Mouse (Mus musculus) testis, adult 2 months (tissue): ENCODE results near the gene Cenpm. TPM values are rescaled to one million over a fixed set of nuclear protein-coding genes. Genes with fewer than 3 reads are reported as not detected.

Experiments used
- H3K27ac ChIP-seq: fragments of 200-500 bp; 2 replicates; pipeline ENCODE4 v1.5.1; 2012; ENCODE audit warnings: low read depth, low read length; ENCODE audit not compliant: control insufficient read depth, insufficient read depth
- H3K27me3 ChIP-seq: fragments of 200-500 bp; 2 replicates; pipeline ENCODE4 v1.6.1; 2012; ENCODE audit warnings: mild to moderate bottlenecking, low read length, moderate library complexity; ENCODE audit not compliant: control insufficient read depth, insufficient read depth
- H3K36me3 ChIP-seq: fragments of 200-500 bp; 2 replicates; pipeline ENCODE4 v1.6.1; 2012; ENCODE audit warnings: mild to moderate bottlenecking, low read length; ENCODE audit not compliant: control insufficient read depth, insufficient read depth
- H3K4me1 ChIP-seq: fragments of 200-500 bp; 2 replicates; pipeline ENCODE4 v1.6.1; 2012; ENCODE audit warnings: low read length; ENCODE audit not compliant: control insufficient read depth, insufficient read depth
- H3K4me3 ChIP-seq: fragments of 200-500 bp; 2 replicates; pipeline ENCODE4 v1.5.1; 2012; ENCODE audit warnings: low read depth, mild to moderate bottlenecking, low read length, moderate library complexity, mixed read lengths; ENCODE audit not compliant: control insufficient read depth
- CTCF ChIP-seq: fragments of 200-500 bp; IDR thresholded peaks from 2 replicates; pipeline ENCODE4 v1.5.1; 2012; ENCODE audit warnings: low read depth, mild to moderate bottlenecking, inconsistent platforms, low read length, moderate library complexity; ENCODE audit not compliant: control insufficient read depth, insufficient read depth, insufficient replicate concordance
- POLR2A ChIP-seq: fragments of 200-500 bp; IDR thresholded peaks from 2 replicates; pipeline ENCODE4 v1.6.1; 2012; ENCODE audit warnings: low read depth, mild to moderate bottlenecking, inconsistent platforms, low read length, moderate library complexity; ENCODE audit not compliant: control insufficient read depth
- polyA plus RNA-seq: library from polyadenylated mRNA; depleted of rRNA; stranded (reverse); fragments of >200 nt; gene quantifications from 2 replicates; pipeline ENCODE4 v1.2.3, GENCODE M21; 2012

Cenpm gene
- polyA plus RNA-seq, 1 experiment: 14.6 TPM

DNA sequence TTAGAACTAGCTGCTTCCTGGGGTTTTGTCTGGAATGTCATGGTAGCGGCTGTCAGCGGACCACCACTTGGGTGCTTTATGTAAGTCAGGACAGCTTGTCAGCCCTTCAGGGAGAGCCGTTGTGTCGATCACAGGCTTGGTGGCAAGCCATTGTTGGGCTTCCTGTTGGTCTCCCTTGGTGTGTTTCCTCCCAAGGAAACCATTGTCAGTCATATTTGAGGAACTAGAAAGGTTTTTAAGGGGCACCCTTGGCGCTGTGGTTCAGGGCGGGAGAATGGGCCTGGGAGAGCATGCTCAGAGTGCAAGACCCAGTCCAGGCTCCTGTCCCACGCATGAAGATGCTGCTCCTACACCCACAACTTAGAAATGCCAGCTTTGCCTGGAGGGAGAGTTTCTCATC lies 46.2 kb downstream of the Cenpm start:
- TF ChIP-seq POLR2A: no peak
- Histone ChIP-seq H3K4me3 (no peak overlapping the region), H3K4me1 (no peaks in the 10 kb centered on the region), H3K36me3 (no peaks in the 10 kb centered on the region), H3K27me3 (no peaks in the 10 kb centered on the region), H3K27ac (no peak overlapping the region)

DNA sequence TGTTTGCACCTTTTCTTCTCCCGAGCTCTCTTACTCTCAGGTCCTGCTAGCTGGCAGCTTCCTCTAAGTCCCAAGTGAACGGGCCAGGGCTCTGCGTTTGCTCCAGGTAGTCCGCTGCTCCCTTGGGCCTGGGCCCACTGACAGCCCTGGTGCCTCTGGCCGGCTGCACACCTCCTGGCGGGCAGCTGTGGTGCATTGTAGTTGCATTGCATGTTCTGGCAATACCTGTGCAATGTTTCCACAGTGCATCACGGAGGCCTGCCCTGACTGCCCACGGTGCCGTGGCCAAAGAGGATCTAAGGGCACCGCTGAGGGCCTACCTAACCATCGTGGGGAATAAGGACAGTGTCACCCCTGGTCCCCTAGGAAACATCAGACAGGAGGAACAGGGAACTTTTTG lies 46.6 kb downstream of the Cenpm start:
- TF ChIP-seq POLR2A: no peak
- no peak for TF ChIP-seq CTCF
- H3K4me3 ChIP-seq: no peak overlapping the region
- H3K27me3 ChIP-seq: no peaks in the 10 kb centered on the region

DNA sequence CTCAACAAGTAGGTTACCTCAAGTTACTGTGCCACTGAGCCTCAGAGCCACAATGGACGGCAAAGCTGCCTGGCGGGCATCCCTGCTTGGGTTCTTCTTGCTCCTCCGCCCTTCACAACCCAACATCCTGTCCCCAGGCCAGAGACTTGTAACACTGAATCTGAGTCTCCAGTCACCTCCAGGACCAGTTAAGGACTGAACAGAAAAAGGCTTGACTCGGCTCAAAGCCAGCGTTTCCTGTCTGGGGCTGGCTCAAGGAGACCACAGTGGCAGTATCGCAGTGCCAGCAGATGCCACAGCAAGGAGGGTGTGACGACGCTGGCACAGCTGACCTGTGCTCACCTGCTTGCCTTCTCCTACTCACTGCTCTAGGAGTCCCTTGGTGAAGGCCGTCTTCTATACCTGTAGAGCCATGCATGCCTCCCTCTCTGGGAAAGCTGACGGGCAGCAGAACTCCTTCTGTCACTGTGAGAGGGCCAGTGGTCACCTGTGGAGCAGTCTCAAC lies 47.2 kb downstream of the Cenpm start:
- Histone ChIP-seq H3K4me1 (no peaks in the 10 kb centered on the region), H3K27me3 (no peaks in the 10 kb centered on the region), H3K4me3 (no peak overlapping the region), H3K36me3 (no peaks in the 10 kb centered on the region), H3K27ac (no peak overlapping the region)
- no peak for TF ChIP-seq CTCF
- no peak for TF ChIP-seq POLR2A

More for the DNA sequence above, 46.6 kb downstream of the Cenpm start:
- Histone ChIP-seq H3K4me1 (no peaks in the 10 kb centered on the region), H3K27ac (no peak overlapping the region), H3K36me3 (no peaks in the 10 kb centered on the region)

DNA sequence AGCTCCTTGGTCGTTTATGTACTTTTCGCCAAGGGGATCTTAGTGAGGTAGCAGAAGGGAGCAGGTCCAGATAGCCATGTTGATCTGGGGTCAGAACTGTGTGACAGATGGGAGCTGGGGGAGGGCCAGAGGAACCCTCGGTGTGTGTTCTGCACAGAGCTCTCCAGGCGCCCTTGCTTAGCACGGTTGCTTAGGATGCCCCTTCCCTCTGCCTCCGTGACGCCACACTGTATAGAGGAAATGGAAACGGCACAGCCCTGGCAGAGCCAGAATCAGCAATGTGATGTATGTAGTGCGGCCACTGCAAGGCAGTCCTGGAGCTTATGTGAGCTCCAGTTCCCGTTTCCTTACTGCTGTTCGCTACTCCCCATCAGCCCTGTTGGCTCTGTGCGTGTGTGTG lies 48.2 kb downstream of the Cenpm start:
- Histone ChIP-seq H3K36me3 (no peaks in the 10 kb centered on the region), H3K4me1 (no peaks in the 10 kb centered on the region), H3K27ac (no peak overlapping the region), H3K4me3 (no peak overlapping the region), H3K27me3 (no peaks in the 10 kb centered on the region)
- TF ChIP-seq POLR2A (no peak), CTCF (no peak)

DNA sequence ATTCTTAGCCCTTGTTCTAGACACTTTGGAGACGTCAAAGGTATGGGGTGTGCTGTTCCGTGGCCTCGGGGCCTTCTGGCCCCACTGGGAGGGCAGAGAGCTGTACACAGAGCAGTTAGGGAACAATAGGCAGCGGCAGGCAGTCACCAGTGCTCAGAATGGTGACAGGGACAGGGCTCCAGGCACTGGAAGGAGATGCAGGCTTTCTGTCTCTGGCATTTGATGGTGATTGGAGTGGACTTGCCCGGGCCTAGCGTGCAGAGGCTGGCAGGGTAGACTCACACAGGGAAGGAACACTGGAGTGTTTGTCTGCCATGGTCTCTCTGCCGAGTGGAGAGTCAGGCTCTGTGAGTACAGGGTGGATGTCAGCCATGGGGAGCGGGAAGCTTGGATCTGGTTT lies 51.9 kb downstream of the Cenpm start:
- Histone ChIP-seq H3K36me3 (no peaks in the 10 kb centered on the region), H3K27ac (no peak overlapping the region), H3K4me3 (no peak overlapping the region), H3K27me3 (no peaks in the 10 kb centered on the region), H3K4me1 (no peaks in the 10 kb centered on the region)
- TF ChIP-seq CTCF (no peak), POLR2A (no peak)

DNA sequence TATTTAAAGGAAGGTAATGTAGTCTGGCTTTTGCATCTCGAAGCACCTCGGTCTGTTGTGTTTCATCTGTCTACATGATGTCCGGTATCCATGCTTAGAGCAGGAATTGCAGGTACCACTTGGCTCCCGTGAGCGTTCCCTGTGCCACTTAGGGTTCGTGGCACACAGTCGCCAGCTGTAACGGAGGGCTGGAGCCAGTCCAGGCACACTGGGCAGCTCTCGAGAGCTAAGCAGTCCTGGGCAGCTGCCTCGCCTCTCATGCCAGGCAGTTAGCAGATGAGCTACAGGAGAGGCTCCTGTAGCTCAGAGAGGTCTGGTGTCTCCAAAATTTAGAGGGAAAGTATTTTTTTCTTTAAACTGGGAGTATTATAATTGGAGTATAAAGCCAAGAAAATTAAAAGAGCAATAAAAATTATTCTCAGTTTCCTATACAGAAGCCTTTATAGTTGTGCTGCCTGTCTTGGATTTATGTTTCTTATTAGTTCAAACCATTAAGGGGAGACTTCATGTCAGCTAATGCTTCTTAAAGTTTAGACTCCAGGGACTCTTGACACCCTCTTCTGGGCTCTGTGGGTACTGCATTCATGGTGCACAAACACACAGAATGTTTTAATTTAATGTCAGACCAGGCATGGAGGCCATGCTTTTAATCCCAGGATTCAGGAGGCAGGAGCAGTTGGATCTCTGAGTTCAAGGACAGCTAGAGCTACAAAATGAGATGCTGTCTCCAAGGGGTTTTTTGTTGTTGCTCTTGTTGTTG lies 55.9 kb downstream of the Cenpm start:
- Histone ChIP-seq H3K27ac (no peak overlapping the region), H3K4me1 (no peaks in the 10 kb centered on the region), H3K36me3 (no peaks in the 10 kb centered on the region; the same call in 1 of the 2 replicates), H3K27me3 (no peaks in the 10 kb centered on the region), H3K4me3 (no peak overlapping the region)
- TF ChIP-seq CTCF: no peak
- no peak for TF ChIP-seq POLR2A

DNA sequence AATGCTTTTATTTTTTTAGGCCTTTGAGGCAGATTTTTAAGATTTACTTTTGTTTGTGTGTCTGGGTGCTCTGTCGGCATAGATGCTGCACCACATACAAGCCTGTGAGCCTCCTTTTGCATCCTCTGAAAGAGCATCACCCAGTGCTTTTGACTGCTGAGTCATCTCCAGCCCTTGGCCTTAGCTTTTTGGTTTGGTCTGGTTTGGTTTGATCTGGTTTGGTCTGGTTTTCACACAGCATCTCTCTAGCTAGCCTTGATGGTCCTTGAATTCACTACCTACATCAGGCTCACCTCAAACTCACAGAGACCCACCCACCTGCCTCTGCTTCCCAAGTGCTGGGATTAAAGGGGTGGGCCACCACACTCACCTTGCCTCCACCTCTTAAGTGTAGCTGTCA lies 56.6 kb downstream of the Cenpm start:
- TF ChIP-seq CTCF: no peak
- Histone ChIP-seq H3K4me3 (no peak overlapping the region), H3K36me3 (no peaks in the 10 kb centered on the region; the same call in 1 of the 2 replicates), H3K27ac (no peak overlapping the region), H3K27me3 (no peaks in the 10 kb centered on the region), H3K4me1 (no peaks in the 10 kb centered on the region)

DNA sequence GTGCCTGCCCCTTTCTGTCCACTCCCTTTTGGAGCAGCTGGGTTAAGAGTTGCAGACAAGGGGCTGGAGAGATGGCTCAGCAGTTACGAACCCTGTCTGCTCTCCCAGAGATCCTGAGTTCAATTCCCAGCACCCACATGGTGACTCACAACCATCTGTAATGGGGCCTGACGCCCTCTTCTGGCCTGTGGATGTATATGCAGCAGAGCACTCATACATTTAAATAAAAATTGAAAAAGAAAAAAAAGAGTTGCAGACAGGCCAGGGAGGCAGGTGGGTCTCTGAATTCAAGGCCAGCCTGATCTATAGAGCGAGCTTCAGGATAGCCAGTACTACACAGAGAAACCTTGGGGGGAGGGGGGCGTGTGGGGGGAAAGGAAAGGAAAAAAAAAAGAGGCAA lies 57.1 kb downstream of the Cenpm start:
- no peaks in the 10 kb centered on the region; the same call in 1 of the 2 replicates for H3K36me3 ChIP-seq
- H3K4me1 ChIP-seq: no peaks in the 10 kb centered on the region
- H3K27me3 ChIP-seq: no peaks in the 10 kb centered on the region
- TF ChIP-seq POLR2A: no peak
- TF ChIP-seq CTCF: no peak
- H3K27ac ChIP-seq: no peak overlapping the region
- no peak overlapping the region for H3K4me3 ChIP-seq
